Mouse (Mus musculus) embryonic facial prominence, embryonic 14.5 days (tissue): Measurements from ENCODE around the gene Syn3. TPM values are rescaled to one million over a fixed set of nuclear protein-coding genes. Genes with fewer than 3 reads are reported as not detected.

Source experiments
- ATAC-seq: fragments of 200-750 bp; cut with Nextera tagmentation; 2 replicates; pipeline ENCODE4 v1.8.0; 2017; ENCODE audit warnings: low read depth, moderate number of reproducible peaks, moderate TSS enrichment
- DNase-seq: peaks from one replicate; pipeline ENCODE4 v3.0.0-alpha.2; 2015; ENCODE audit warnings: low spot score
- H3K27ac ChIP-seq: fragments of 300-500 bp; sonication (generic); replicated peaks from 2 replicates; pipeline ENCODE4 v1.5.1; 2014; ENCODE audit warnings: low read depth, mild to moderate bottlenecking, low read length, moderate library complexity
- H3K27me3 ChIP-seq: fragments of 300-500 bp; sonication (generic); replicated peaks from 2 replicates; pipeline ENCODE4 v1.6.1; 2014; ENCODE audit warnings: low read length; ENCODE audit not compliant: control insufficient read depth, insufficient read depth
- H3K36me3 ChIP-seq: fragments of 300-500 bp; sonication (generic); 2 replicates; pipeline ENCODE4 v1.6.1; 2014; ENCODE audit warnings: low read length, mixed read lengths; ENCODE audit not compliant: control insufficient read depth, insufficient read depth
- H3K4me1 ChIP-seq: fragments of 300-500 bp; sonication (generic); 2 replicates; pipeline ENCODE4 v1.6.1; 2014; ENCODE audit warnings: antibody characterized with exemption, low read length; ENCODE audit not compliant: control insufficient read depth, insufficient read depth
- H3K4me2 ChIP-seq: fragments of 300-500 bp; sonication (generic); 2 replicates; pipeline ENCODE4 v1.6.1; 2014; ENCODE audit warnings: low read depth, mild to moderate bottlenecking, low read length, moderate library complexity, mixed read lengths
- H3K4me3 ChIP-seq: fragments of 300-500 bp; sonication (generic); 2 replicates; pipeline ENCODE4 v1.5.1; 2014; ENCODE audit warnings: low read depth, mild to moderate bottlenecking, low read length
- H3K9ac ChIP-seq: fragments of 300-500 bp; sonication (generic); 2 replicates; pipeline ENCODE4 v1.6.1; 2014; ENCODE audit warnings: low read depth, mild to moderate bottlenecking, low read length, moderate library complexity, mixed read lengths
- H3K9me3 ChIP-seq: fragments of 300-500 bp; sonication (generic); 2 replicates; pipeline ENCODE4 v1.6.1; 2016; ENCODE audit warnings: low read length; ENCODE audit not compliant: control insufficient read depth
- WGBS: fragments of 180-500 bp; shearing (Covaris S2); extraction: QIAGEN DNeasy Blood & Tissue Kit; methylation state at CpG from one replicate; pipeline ENCODE4 v1.1.7; 2014; 5-methylcytosine and 5-hydroxymethylcytosine counted together
- polyA plus RNA-seq: library from polyadenylated mRNA; unstranded; fragments of >200 nt; fragmentation: Nextera tagmentation; extraction: Ambion mirVana; gene quantifications from 2 replicates; pipeline ENCODE4 v1.2.1, GENCODE M21; 2014

Gene Syn3
- polyA plus RNA-seq, 1 experiment from 2014 or later = 2.4 TPM

DNA sequence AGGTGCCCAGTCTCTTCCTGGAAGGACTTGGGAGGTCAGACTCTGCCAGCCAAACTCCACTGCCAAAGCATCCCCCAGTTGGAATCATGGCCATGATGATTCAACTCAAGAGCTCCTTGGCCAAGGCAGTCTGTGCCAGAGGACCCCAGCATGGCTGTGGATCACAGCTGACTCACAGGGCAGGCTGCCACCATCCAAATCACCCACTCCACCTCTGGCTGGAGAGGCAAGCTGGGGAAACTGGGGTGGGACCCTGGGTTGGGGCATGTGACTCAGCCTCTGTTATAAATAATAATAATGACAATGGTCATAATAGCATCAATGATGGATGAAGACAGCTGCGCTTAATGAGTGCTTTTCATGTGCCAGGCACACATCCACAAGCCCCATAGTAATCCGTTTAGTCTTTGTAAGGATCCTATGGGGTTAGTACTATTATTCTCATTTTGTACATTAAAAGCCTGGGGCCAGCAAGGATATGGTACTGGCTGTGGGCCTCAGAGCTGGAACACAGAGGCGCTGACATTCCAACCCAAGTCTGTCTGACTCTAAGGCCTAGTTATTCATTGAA is 398.3 kb downstream of the Syn3 start:
- Histone ChIP-seq H3K9me3 (peaks cover 9% of the 10 kb centered on the region; the same call in 1 of the 2 replicates), H3K4me3 (no peak overlapping the region), H3K4me2 (no peak overlapping the region), H3K4me1 (no peaks in the 10 kb centered on the region), H3K27me3 (no peaks in the 10 kb centered on the region), H3K36me3 (no peaks in the 10 kb centered on the region), H3K9ac (no peak overlapping the region), H3K27ac (no peak overlapping the region)
- DNase-seq (no peak), ATAC-seq (no peak)
- WGBS = 76% methylated on average over 3 of the region's 3 CpGs

DNA sequence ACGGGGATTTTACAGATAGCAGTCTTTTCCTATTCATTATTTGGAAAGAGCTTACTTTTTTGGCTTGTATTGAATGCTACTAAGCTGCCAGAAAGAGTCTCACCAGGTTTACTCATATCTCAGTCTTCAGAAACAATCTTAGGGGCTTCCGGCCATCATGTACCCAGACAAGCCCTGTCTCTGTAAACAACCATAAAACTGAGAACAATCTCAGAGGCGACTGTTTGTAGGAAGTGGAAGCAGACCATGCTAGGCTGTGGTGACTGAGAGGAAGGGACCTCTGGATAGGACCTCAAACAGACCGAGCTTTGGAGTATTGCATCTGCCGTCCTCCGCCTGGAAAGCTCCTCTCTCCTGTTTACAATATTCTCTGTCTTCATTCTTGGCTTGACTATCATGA is 400.3 kb downstream of the Syn3 start:
- Histone ChIP-seq H3K9me3 (peaks cover 9% of the 10 kb centered on the region; the same call in 1 of the 2 replicates), H3K9ac (no peak overlapping the region), H3K27me3 (no peaks in the 10 kb centered on the region), H3K4me2 (no peak overlapping the region), H3K4me1 (no peaks in the 10 kb centered on the region), H3K36me3 (no peaks in the 10 kb centered on the region), H3K4me3 (no peak overlapping the region), H3K27ac (no peak overlapping the region)
- DNase-seq (no peak), ATAC-seq (no peak)
- WGBS = 85% methylated on average over 6 of the region's 6 CpGs

DNA sequence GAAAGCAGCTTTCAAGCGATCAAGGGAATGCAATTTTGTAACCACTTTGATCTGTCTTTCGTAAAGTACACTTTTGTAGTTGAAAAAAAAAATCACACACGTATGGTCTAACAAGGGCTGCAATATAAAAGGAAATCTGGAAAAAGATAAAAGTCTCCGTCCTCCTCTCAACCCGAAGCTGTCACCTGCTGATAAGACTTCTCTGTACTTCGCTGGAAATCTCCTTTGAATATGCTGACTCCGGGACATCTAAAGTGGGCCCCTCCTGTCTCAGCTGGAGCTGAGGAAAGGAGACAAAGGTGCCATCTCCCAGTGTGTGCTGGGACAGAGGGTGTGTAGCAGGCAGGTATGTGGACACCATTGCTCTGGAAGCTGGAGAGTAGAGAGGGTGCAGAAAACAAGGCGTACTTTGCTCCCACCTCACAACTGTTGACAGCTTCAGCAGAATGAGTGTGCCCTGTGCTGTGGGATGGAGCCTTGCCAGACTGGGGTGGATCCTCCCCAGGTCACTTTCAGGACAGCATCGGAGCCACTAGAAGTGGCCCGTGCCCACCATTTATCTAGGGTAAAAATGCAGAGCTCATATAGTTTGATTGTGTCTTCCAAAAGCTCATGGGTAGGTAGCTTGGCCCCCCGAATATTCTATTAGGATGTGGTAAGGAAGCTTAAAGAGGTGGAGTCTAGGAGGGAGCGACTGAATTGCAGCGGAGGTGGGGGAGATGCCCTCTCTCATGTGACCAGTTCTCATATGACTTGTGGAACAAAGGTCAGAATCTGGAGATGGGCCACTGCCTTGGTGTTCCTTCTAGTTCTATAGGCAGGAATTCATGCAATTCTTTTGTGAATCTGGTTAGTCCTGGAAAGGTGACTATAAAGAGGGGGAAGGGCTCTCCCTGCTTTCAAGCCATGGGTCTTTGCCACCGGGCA is 405.3 kb downstream of the Syn3 start:
- WGBS = 69% methylated on average over 14 of the region's 14 CpGs
- no peak for ATAC-seq
- no peaks in the 10 kb centered on the region for H3K9me3 ChIP-seq
- no peak overlapping the region for H3K27ac ChIP-seq
- H3K27me3 ChIP-seq = no peaks in the 10 kb centered on the region
- DNase-seq = no peak
- H3K36me3 ChIP-seq = no peaks in the 10 kb centered on the region
- no peak overlapping the region for H3K4me3 ChIP-seq
- H3K9ac ChIP-seq = no peak overlapping the region
- no peaks in the 10 kb centered on the region for H3K4me1 ChIP-seq
- no peak overlapping the region for H3K4me2 ChIP-seq

DNA sequence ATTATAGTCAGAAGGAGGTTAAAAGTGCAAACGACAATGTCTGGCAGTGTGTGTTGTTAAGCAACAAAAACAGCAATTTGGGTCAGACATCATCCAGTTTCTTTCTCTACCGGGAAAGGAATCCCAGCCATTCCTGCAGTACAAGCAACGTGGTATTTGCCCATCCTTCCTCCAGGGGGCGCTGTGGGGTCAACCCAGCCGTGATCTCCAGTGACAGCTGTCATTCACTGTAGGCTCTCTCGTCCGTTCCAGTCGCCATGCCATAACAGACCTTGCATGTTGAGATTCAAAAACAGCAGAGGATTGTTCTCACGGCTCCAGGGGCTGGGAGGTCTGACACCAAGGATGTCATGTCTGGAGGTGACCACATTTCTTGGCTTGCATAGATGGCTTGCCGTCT is 406.8 kb downstream of the Syn3 start:
- DNase-seq (no peak), ATAC-seq (no peak)
- Histone ChIP-seq H3K27me3 (no peaks in the 10 kb centered on the region), H3K27ac (no peak overlapping the region), H3K9ac (no peak overlapping the region), H3K4me3 (no peak overlapping the region), H3K36me3 (no peaks in the 10 kb centered on the region), H3K4me1 (no peaks in the 10 kb centered on the region), H3K9me3 (no peaks in the 10 kb centered on the region), H3K4me2 (no peak overlapping the region)
- WGBS = 35% methylated on average over 10 of the region's 10 CpGs

DNA sequence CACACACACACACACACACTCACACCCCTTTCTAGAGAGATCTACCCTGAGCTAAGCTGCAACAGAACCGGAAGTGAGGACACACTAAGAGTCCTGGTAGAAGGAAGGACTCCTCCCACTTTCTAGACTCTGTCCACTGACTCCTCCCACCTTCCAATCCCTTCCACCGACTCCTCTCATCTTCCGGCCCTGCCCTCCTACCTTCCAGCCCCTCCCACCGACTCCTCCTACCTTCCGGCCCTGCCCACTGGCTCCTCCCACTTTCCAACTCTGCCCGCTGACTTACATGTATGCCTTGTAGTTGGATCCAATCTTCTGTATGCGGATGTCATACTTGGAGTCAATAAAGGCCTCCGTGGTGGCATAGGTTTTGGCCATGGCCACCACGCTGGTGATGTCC is 418.8 kb downstream of the Syn3 start:
- no peaks in the 10 kb centered on the region for H3K27me3 ChIP-seq
- H3K36me3 ChIP-seq = no peaks in the 10 kb centered on the region
- no peaks in the 10 kb centered on the region for H3K4me1 ChIP-seq
- H3K4me2 ChIP-seq = no peak overlapping the region
- no peak for DNase-seq
- H3K9ac ChIP-seq = no peak overlapping the region
- H3K4me3 ChIP-seq = no peak overlapping the region
- no peaks in the 10 kb centered on the region for H3K9me3 ChIP-seq
- ATAC-seq = no peak
- WGBS = 84% methylated on average over 9 of the region's 9 CpGs
- no peak overlapping the region for H3K27ac ChIP-seq

DNA sequence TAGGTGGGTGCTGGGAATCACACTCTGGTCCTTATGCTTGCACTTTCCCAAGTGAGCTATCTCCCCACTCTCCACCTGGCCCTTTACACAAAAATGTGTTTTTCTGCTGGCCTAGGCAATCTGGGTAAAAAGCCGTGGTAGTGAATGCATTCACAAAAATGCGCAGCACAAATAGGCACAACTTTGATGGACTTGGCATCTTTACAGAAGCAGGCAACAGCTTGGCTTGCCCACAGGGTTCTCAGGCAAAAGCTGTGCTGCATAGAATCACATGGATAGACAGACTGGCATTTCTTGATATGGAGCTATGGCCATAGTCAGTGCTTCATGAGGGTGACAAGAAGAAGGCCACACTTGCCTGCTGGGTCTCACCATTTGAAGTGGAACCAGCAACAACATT is 419.9 kb downstream of the Syn3 start:
- WGBS = 97% methylated on average over 2 of the region's 2 CpGs
- Histone ChIP-seq H3K36me3 (no peaks in the 10 kb centered on the region), H3K4me1 (no peaks in the 10 kb centered on the region), H3K9ac (no peak overlapping the region), H3K27me3 (no peaks in the 10 kb centered on the region), H3K4me2 (no peak overlapping the region), H3K9me3 (peaks cover 3% of the 10 kb centered on the region; the same call in 1 of the 2 replicates), H3K27ac (no peak overlapping the region), H3K4me3 (no peak overlapping the region)
- no peak for DNase-seq
- no peak for ATAC-seq

DNA sequence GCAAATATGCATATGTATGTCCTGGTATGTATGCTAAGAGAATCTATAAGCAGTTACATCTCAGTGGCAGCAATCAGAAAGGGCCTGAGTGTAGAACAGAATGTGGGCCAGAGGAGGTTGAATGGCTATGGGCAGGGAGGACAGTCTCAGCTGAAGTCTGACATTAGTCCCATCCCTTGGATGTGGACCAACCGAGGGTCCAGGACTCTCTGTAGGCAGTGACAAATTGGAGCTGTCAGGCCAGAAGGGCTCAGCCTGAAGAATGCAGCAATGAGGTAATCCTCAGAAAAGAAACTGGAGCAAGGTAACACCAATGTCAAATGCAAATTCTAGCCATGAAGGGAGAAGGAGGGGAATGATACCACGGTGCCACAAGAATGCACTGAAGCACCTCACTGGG is 421.4 kb downstream of the Syn3 start:
- no peak for ATAC-seq
- DNase-seq = no peak
- Histone ChIP-seq H3K4me2 (no peak overlapping the region), H3K27ac (no peak overlapping the region), H3K27me3 (no peaks in the 10 kb centered on the region), H3K9me3 (peaks cover 5% of the 10 kb centered on the region; the same call in 1 of the 2 replicates), H3K9ac (no peak overlapping the region), H3K36me3 (no peaks in the 10 kb centered on the region), H3K4me3 (no peak overlapping the region), H3K4me1 (no peaks in the 10 kb centered on the region)
- WGBS = 81% methylated on average over 2 of the region's 2 CpGs

DNA sequence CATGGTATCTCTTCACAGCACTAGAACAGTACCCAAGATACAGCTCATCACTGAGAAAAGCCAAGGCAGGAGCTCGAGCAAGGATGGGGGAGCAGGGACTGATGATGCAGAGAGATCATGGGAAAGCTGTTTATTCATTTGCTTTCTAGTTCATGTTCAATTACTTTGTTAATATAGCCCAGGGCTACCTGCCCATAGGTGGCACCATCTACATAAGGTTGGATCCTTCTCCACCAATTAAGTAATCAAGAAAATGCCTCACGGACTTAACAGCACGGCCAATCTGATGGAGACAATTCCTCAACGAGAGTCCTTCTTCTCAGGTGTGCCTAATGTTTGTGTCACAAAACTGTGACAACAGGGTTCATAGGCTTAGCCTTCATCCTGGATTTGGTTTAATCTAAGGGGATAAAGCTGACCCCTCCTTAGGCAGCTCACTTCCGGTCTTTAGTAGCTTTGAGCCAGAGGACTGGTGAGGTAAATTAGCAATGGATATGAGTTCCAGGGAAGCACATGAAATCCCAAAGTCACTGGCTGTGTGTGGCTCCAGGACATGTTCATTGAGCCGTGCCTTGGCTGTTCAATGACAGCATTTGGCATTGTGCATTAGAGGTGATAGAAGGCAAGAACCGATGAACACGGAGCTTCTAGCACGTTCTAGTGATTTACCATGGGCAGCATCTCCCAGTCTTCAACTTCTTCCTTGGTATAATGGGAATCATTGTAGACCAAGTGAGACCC is 423.6 kb downstream of the Syn3 start:
- WGBS = 80% methylated on average over 9 of the region's 9 CpGs

More for the DNA sequence above, 423.6 kb downstream of the Syn3 start:
- no peak for DNase-seq
- Histone ChIP-seq H3K4me2 (no peak overlapping the region), H3K27me3 (no peaks in the 10 kb centered on the region), H3K4me1 (no peaks in the 10 kb centered on the region), H3K9me3 (peaks cover 5% of the 10 kb centered on the region; the same call in 1 of the 2 replicates), H3K27ac (no peak overlapping the region), H3K4me3 (no peak overlapping the region), H3K36me3 (no peaks in the 10 kb centered on the region), H3K9ac (no peak overlapping the region)
- ATAC-seq = no peak
